Mouse (Mus musculus) R1 (cell line): ENCODE measurements around the gene Tm9sf4.

Source experiments
- DNase-seq: peaks from one replicate; pipeline ENCODE4 v3.0.0-alpha.2; 2018; ENCODE audit warnings: low read depth, low spot score

Gene Tm9sf4

GRCm38 (mm10) chr2:153160844-153161683 is at the start of gene Tm9sf4:
Tm9sf4 (plus strand) TSS chr2:153161303.
- DNase-seq: peak; percentile 97

- no peak for DNase-seq
Measured at GRCm38 (mm10) chr2:153115679-153116081, 45.4 kb upstream of the Tm9sf4 start.

GRCm38 (mm10) chr2:153117051-153117486 is 44.0 kb upstream of the Tm9sf4 start:
- no peak for DNase-seq

- no peak for DNase-seq
Measured at GRCm38 (mm10) chr2:153119488-153119887, 41.6 kb upstream of the Tm9sf4 start.

- DNase-seq: no peak
Measured at GRCm38 (mm10) chr2:153120126-153120525, 41.0 kb upstream of the Tm9sf4 start.

- DNase-seq: no peak
Measured at GRCm38 (mm10) chr2:153121821-153122615, 39.1 kb upstream of the Tm9sf4 start.

- no peak for DNase-seq
Measured at GRCm38 (mm10) chr2:153122701-153123100, 38.4 kb upstream of the Tm9sf4 start.

GRCm38 (mm10) chr2:153125875-153126274 is 35.2 kb upstream of the Tm9sf4 start:
- DNase-seq: no peak

- DNase-seq: peak; percentile 33
Measured at GRCm38 (mm10) chr2:153131019-153131418, 30.1 kb upstream of the Tm9sf4 start.

GRCm38 (mm10) chr2:153134237-153134636 is 26.9 kb upstream of the Tm9sf4 start:
- peak; percentile 30 for DNase-seq

- no peak for DNase-seq
Measured at GRCm38 (mm10) chr2:153136211-153136610, 24.9 kb upstream of the Tm9sf4 start.

- peak; percentile 40 for DNase-seq
Measured at GRCm38 (mm10) chr2:153139158-153139557, 21.9 kb upstream of the Tm9sf4 start.

GRCm38 (mm10) chr2:153139996-153140613 is 21.0 kb upstream of the Tm9sf4 start:
- DNase-seq: peak; percentile 60

- peak; percentile 61 for DNase-seq
Measured at GRCm38 (mm10) chr2:153142620-153143199, 18.4 kb upstream of the Tm9sf4 start.

- no peak for DNase-seq
Measured at GRCm38 (mm10) chr2:153145346-153145745, 15.8 kb upstream of the Tm9sf4 start.

GRCm38 (mm10) chr2:153147236-153147635 is 13.9 kb upstream of the Tm9sf4 start:
- DNase-seq: no peak

- peak; percentile 63 for DNase-seq
Measured at GRCm38 (mm10) chr2:153147715-153148114, 13.4 kb upstream of the Tm9sf4 start.

GRCm38 (mm10) chr2:153149742-153150141 is 11.4 kb upstream of the Tm9sf4 start:
- DNase-seq: no peak

- no peak for DNase-seq
Measured at GRCm38 (mm10) chr2:153151026-153151425, 10.1 kb upstream of the Tm9sf4 start.

- DNase-seq: no peak
Measured at GRCm38 (mm10) chr2:153151926-153152665, 9.0 kb upstream of the Tm9sf4 start.

GRCm38 (mm10) chr2:153153033-153153450 is 8.1 kb upstream of the Tm9sf4 start:
- DNase-seq: no peak
